12 mouse cellular contexts compared by ENCODE assay signal in genomic region chr16:94180122-94180870, GRCm38 (mm10).
A peak's percentile ranks its signal among the peaks of the same experiment; 100 is the strongest.
DNase-seq lines count a peak whose midpoint lies in the region; ATAC-seq and TF ChIP-seq lines count a peak whose summit lies in the region.
"Had no signal": no experiment of that assay in that cellular context is flagged by ENCODE, and none has a peak within 500 bp of the region (broad histone marks: within the 10 kb centered on the region; RNA-seq: fewer than 3 reads in every experiment).

No protein-coding gene starts in this region.

- TF ChIP-seq CTCF in E14TG2a.4 (conservative IDR thresholded peaks at IDR 0.05; ENCODE audit: low read length): no peak
- TF ChIP-seq CTCF in brain, embryonic 14.5 days (IDR thresholded peaks at IDR 0.05; ENCODE audit: borderline replicate concordance, extremely low read depth, insufficient read depth, insufficient read length): no peak
- TF ChIP-seq CTCF in forebrain, postnatal 0 days (IDR thresholded peaks at IDR 0.05; ENCODE audit: low read depth): no peak

- H3K4me2 ChIP-seq in forebrain, postnatal 0 days (ENCODE audit: low read depth): no peak overlapping the region
- peak overlapping the region; percentile 30; the same call in 1 of the 2 replicates for H3K4me2 ChIP-seq in midbrain, embryonic 11.5 days
- H3K4me2 ChIP-seq in kidney, embryonic 15.5 days: no peak overlapping the region
- H3K4me2 ChIP-seq in intestine, embryonic 15.5 days (replicated peaks): no peak overlapping the region

- no peak overlapping the region for H3K27ac ChIP-seq in forebrain, postnatal 0 days (ENCODE audit: low read depth, low read length)
- peak overlapping the region; percentile 37; the same call in 1 of the 2 replicates for H3K27ac ChIP-seq in midbrain, embryonic 11.5 days (ENCODE audit: low read depth, low read length)
- H3K27ac ChIP-seq in kidney, embryonic 15.5 days: no peak overlapping the region
- no peak overlapping the region for H3K27ac ChIP-seq in intestine, embryonic 15.5 days
- H3K27ac ChIP-seq: kidney, postnatal 0 days had no signal

- 0 out of 2 replicates have a peak overlapping the region, but pooled peaks have one; percentile 5 for H3K4me3 ChIP-seq in E14TG2a.4 (replicated peaks; ENCODE audit: low read length)
- H3K4me3 ChIP-seq in forebrain, postnatal 0 days (ENCODE audit: low read depth, low read length): no peak overlapping the region
- H3K4me3 ChIP-seq in midbrain, embryonic 11.5 days (ENCODE audit: low read depth, low read length): no peak overlapping the region
- no peak overlapping the region for H3K4me3 ChIP-seq in kidney, embryonic 15.5 days (replicated peaks)
- H3K4me3 ChIP-seq in intestine, embryonic 15.5 days (replicated peaks): no peak overlapping the region

- no peak for TF ChIP-seq POLR2A in brain, embryonic 14.5 days (IDR thresholded peaks at IDR 0.05; ENCODE audit: borderline replicate concordance, extremely low read depth, insufficient read depth, insufficient read length, poor library complexity, severe bottlenecking)

- no peaks in the 10 kb centered on the region for H3K9me3 ChIP-seq in E14TG2a.4 (ENCODE audit: low read length)
- H3K9me3 ChIP-seq in forebrain, postnatal 0 days (ENCODE audit: low read length): no peaks in the 10 kb centered on the region
- no peaks in the 10 kb centered on the region for H3K9me3 ChIP-seq in midbrain, embryonic 11.5 days (ENCODE audit: control insufficient read depth, low read length)
- H3K9me3 ChIP-seq in kidney, embryonic 15.5 days (replicated peaks): no peaks in the 10 kb centered on the region
- H3K9me3 ChIP-seq in intestine, embryonic 15.5 days: no peaks in the 10 kb centered on the region

- H3K36me3 ChIP-seq in E14TG2a.4 (ENCODE audit: insufficient read depth, low read length): no peaks in the 10 kb centered on the region
- no peaks in the 10 kb centered on the region for H3K36me3 ChIP-seq in forebrain, postnatal 0 days (ENCODE audit: insufficient read depth)
- H3K36me3 ChIP-seq in midbrain, embryonic 11.5 days (ENCODE audit: control insufficient read depth, insufficient read depth, low read length): no peaks in the 10 kb centered on the region
- H3K36me3 ChIP-seq in kidney, embryonic 15.5 days: no peaks in the 10 kb centered on the region
- no peaks in the 10 kb centered on the region for H3K36me3 ChIP-seq in intestine, embryonic 15.5 days

- H3K9ac ChIP-seq in forebrain, postnatal 0 days: no peak overlapping the region
- no peak overlapping the region for H3K9ac ChIP-seq in midbrain, embryonic 11.5 days (ENCODE audit: low read length)
- H3K9ac ChIP-seq in kidney, embryonic 15.5 days: no peak overlapping the region
- no peak overlapping the region for H3K9ac ChIP-seq in intestine, embryonic 15.5 days

- peaks cover 13% of the 10 kb centered on the region for H3K27me3 ChIP-seq in E14TG2a.4 (ENCODE audit: insufficient read depth, low read length)
- peaks cover 12% of the 10 kb centered on the region; the same call in 1 of the 2 replicates for H3K27me3 ChIP-seq in forebrain, postnatal 0 days (ENCODE audit: insufficient read depth, low read length)
- peaks cover 70% of the 10 kb centered on the region for H3K27me3 ChIP-seq in midbrain, embryonic 11.5 days (ENCODE audit: control insufficient read depth, insufficient read depth, low read length)
- peaks cover 31% of the 10 kb centered on the region for H3K27me3 ChIP-seq in kidney, embryonic 15.5 days
- no peaks in the 10 kb centered on the region for H3K27me3 ChIP-seq in intestine, embryonic 15.5 days (replicated peaks)

- peak; percentile 36; the same call in 1 of the 2 replicates for ATAC-seq in forebrain, postnatal 0 days
- ATAC-seq in midbrain, embryonic 11.5 days (ENCODE audit: low FRiP score): 0 out of 2 replicates have a peak, but pooled peaks have one; percentile 15
- ATAC-seq in kidney, embryonic 15.5 days (replicated peaks; ENCODE audit: low FRiP score): no peak
- ATAC-seq in intestine, embryonic 15.5 days: no peak

- 27% methylated on average over 12 of the region's 12 CpGs for WGBS in forebrain, postnatal 0 days
- 26% methylated on average over 12 of the region's 12 CpGs for WGBS in midbrain, embryonic 11.5 days
- WGBS in kidney, embryonic 15.5 days: 47% methylated on average over 12 of the region's 12 CpGs
- 63% methylated on average over 12 of the region's 12 CpGs for WGBS in intestine, embryonic 15.5 days

- DNase-seq in brain, embryonic 14.5 days (ENCODE audit: low read depth): peak; percentile 76
- no peak for DNase-seq in forebrain, postnatal 0 days
- DNase-seq in midbrain, embryonic 11.5 days (ENCODE audit: low spot score, missing footprints): peak; percentile 94
- DNase-seq in right cerebral cortex, postnatal 36 days (ENCODE audit: low spot score in 2 of 2): no peak
- DNase-seq: cerebellum, postnatal 10 days; heart, postnatal 14 days; lung, postnatal 36 days; thymus, postnatal 25 days had no signal

- H3K4me1 ChIP-seq in E14TG2a.4 (replicated peaks; ENCODE audit: low read depth, low read length): peaks cover 26% of the 10 kb centered on the region
- peaks cover 8% of the 10 kb centered on the region; the same call in 1 of the 2 replicates for H3K4me1 ChIP-seq in forebrain, postnatal 0 days (ENCODE audit: insufficient read depth)
- H3K4me1 ChIP-seq in midbrain, embryonic 11.5 days (ENCODE audit: control insufficient read depth, insufficient read depth, low read length): peaks cover 27% of the 10 kb centered on the region
- H3K4me1 ChIP-seq in kidney, embryonic 15.5 days: peaks cover 21% of the 10 kb centered on the region
- 0 out of 2 replicates have a peak, but pooled peaks cover 2% of the 10 kb centered on the region for H3K4me1 ChIP-seq in intestine, embryonic 15.5 days (replicated peaks)

Comparison
In these comparisons a context has a peak if more than half of its experiments do, and no peak if none do; other contexts are left out.
1. DNase-seq: peak in brain, embryonic 14.5 days (single experiment) and midbrain, embryonic 11.5 days (single experiment); none in forebrain, postnatal 0 days (single experiment) and right cerebral cortex, postnatal 36 days (0 of 2).
2. ATAC-seq: peak in forebrain, postnatal 0 days (single experiment) and midbrain, embryonic 11.5 days (single experiment); none in kidney, embryonic 15.5 days (single experiment) and intestine, embryonic 15.5 days (single experiment).